Mouse (Mus musculus): Measurements from ENCODE around the gene Gm21983. TPM values are rescaled to one million over a fixed set of nuclear protein-coding genes. Genes with fewer than 3 reads are reported as not detected.

Gm21983 gene
- polyA plus RNA-seq, 1 experiment, result not detected

DNA sequence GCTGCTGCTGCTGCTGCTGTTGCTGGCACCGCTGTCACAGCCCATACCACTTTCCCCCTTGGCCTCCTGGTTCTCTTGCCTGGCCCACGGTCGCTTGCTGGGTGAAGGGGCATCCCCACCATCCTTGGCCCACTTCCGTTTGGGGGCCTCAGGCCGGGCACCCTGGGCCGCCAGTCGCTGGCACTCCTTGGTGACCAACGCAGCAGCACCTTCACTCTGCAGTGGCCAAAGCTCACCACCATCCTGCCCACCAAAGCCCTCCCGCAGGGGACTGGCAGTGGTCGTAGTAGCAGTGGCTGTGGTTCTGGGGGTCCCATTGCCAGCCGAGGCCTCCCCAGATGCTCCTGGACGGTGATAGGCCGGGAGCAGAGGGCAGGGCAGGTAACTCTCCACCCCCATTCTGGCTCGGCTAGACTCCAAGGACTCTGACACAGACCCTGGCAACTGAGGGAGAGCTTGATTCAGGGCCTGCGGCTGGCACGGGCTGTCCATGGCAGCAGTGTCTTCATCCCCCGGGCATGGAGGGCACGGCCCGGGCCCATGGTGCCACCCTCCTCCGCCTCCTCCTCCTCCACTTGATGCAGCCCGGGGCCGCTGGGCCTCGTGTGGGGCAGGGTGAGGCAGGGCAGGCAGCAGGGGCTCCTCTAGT lies 15.8 kb downstream of the Gm21983 start:
- H3K27me3 ChIP-seq (ENCODE audit: control insufficient read depth, insufficient read depth, low read length), result no peaks in the 10 kb centered on the region
- peak overlapping the region; percentile 87 for H3K4me3 ChIP-seq (ENCODE audit: control insufficient read depth, low read depth, low read length)
- peaks cover 26% of the 10 kb centered on the region for H3K4me1 ChIP-seq (ENCODE audit: control insufficient read depth, insufficient read depth, low read length)
- TF ChIP-seq CTCF (IDR thresholded peaks at IDR 0.05; ENCODE audit: control insufficient read depth, insufficient read depth, insufficient replicate concordance, low read depth, low read length), result no peak
- TF ChIP-seq POLR2A (IDR thresholded peaks at IDR 0.05; ENCODE audit: control insufficient read depth, low read depth, low read length), result peak; percentile 35
- H3K36me3 ChIP-seq (ENCODE audit: control insufficient read depth, insufficient read depth, low read length), result no peaks in the 10 kb centered on the region; the same call in none of the 2 replicates
- peak overlapping the region; percentile 99 for H3K27ac ChIP-seq (ENCODE audit: control insufficient read depth, insufficient read depth, low read depth, low read length)

DNA sequence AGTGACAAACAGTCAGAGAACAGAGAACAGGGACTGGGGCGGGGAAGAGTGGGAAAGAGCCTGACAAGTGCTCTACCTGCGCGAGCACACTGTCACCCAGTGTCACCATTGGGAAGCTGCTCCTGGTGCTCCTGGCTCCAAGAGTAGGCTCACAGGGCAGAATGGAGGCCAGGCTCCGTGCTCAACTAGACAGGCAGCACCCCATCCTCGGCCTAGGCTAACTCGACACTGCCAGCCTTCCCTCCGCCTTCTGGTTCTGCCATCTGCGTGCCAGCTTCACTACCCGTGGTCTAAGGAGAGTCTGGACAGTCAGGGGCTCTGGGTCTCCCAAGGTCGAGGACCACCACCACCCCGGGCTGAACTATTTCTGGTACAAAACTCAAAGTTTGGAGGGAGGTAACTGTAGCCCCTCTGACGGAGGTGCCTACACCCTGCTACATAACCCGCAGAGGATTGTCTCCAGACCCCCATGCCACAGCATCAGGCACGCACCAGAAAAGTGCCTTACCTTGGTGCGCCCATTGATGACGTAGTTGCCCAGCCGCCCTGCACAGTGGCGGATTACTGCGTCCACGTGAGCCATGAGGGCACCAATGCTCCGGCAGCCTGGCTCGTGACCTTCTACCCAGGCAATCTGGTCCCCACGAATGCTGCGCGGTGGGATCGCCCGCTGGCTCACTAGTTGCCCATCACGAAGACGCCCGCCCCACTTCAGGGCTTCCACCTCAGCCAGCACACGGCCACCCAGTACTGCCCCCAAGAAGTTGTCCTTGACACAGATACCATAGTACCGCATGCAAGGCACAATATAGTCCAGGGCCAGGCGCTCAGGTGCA lies 16.6 kb downstream of the Gm21983 start:
- no peak overlapping the region for H3K27ac ChIP-seq (ENCODE audit: control insufficient read depth, insufficient read depth, low read depth, low read length)
- TF ChIP-seq CTCF (IDR thresholded peaks at IDR 0.05; ENCODE audit: control insufficient read depth, insufficient read depth, insufficient replicate concordance, low read depth, low read length), result no peak
- TF ChIP-seq POLR2A (IDR thresholded peaks at IDR 0.05; ENCODE audit: control insufficient read depth, low read depth, low read length), result no peak
- H3K4me3 ChIP-seq (ENCODE audit: control insufficient read depth, low read depth, low read length), result peak overlapping the region; percentile 87
- H3K27me3 ChIP-seq (ENCODE audit: control insufficient read depth, insufficient read depth, low read length), result no peaks in the 10 kb centered on the region
- H3K36me3 ChIP-seq (ENCODE audit: control insufficient read depth, insufficient read depth, low read length), result peaks cover 2% of the 10 kb centered on the region
- peaks cover 27% of the 10 kb centered on the region for H3K4me1 ChIP-seq (ENCODE audit: control insufficient read depth, insufficient read depth, low read length)

GRCm38 (mm10) chr7:27163450-27163805 lies 17.5 kb downstream of the Gm21983 start:
- no peak for TF ChIP-seq CTCF (IDR thresholded peaks at IDR 0.05; ENCODE audit: control insufficient read depth, insufficient read depth, insufficient replicate concordance, low read depth, low read length)
- TF ChIP-seq POLR2A (IDR thresholded peaks at IDR 0.05; ENCODE audit: control insufficient read depth, low read depth, low read length), result no peak
- H3K4me3 ChIP-seq (ENCODE audit: control insufficient read depth, low read depth, low read length), result no peak overlapping the region; the same call in 1 of the 2 replicates
- no peak overlapping the region for H3K27ac ChIP-seq (ENCODE audit: control insufficient read depth, insufficient read depth, low read depth, low read length)
- H3K4me1 ChIP-seq (ENCODE audit: control insufficient read depth, insufficient read depth, low read length), result peaks cover 26% of the 10 kb centered on the region
- no peaks in the 10 kb centered on the region for H3K27me3 ChIP-seq (ENCODE audit: control insufficient read depth, insufficient read depth, low read length)
- H3K36me3 ChIP-seq (ENCODE audit: control insufficient read depth, insufficient read depth, low read length), result peaks cover 2% of the 10 kb centered on the region

DNA sequence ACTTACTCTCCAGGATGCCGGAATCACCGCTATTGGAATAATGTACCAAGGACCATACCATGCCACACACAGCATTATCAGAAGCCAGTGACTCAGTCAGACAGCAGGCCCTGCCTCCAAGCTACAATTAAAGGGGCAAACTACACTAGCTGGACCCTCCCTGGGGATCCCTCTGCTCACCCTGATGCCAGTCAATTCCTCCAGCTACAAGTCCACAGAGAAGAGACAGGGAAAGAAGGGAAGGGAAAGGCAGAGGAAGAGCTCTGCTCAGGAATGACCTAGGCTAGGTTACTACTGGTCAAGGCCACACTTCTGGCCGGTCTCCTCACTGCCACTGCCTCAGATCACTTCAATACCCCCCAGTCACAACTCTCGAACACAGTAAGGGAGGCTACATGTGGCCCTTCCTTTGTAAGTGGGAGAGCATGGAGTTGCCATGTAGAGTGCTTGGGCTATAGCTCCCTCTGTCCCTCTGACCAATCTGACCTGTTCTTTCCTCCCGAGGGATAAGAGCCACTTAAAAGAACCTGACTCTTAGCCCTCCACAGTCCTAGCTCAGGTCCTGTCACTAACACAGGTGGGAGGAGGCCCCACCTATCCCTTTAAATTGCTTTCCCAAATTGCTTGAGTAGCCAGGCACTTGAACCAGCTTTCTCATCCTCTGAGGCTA lies 18.0 kb downstream of the Gm21983 start:
- Histone ChIP-seq H3K4me1 (ENCODE audit: control insufficient read depth, insufficient read depth, low read length) (peaks cover 24% of the 10 kb centered on the region), H3K27ac (ENCODE audit: control insufficient read depth, insufficient read depth, low read depth, low read length) (no peak overlapping the region), H3K4me3 (ENCODE audit: control insufficient read depth, low read depth, low read length) (no peak overlapping the region), H3K36me3 (ENCODE audit: control insufficient read depth, insufficient read depth, low read length) (peaks cover 2% of the 10 kb centered on the region), H3K27me3 (ENCODE audit: control insufficient read depth, insufficient read depth, low read length) (no peaks in the 10 kb centered on the region)
- TF ChIP-seq CTCF (IDR thresholded peaks at IDR 0.05; ENCODE audit: control insufficient read depth, insufficient read depth, insufficient replicate concordance, low read depth, low read length) (no peak), POLR2A (IDR thresholded peaks at IDR 0.05; ENCODE audit: control insufficient read depth, low read depth, low read length) (no peak)

- TF ChIP-seq CTCF (IDR thresholded peaks at IDR 0.05; ENCODE audit: control insufficient read depth, insufficient read depth, insufficient replicate concordance, low read depth, low read length) (no peak), POLR2A (IDR thresholded peaks at IDR 0.05; ENCODE audit: control insufficient read depth, low read depth, low read length) (no peak)
- peaks cover 2% of the 10 kb centered on the region for H3K36me3 ChIP-seq (ENCODE audit: control insufficient read depth, insufficient read depth, low read length)
Measured at GRCm38 (mm10) chr7:27161744-27162143, 19.1 kb downstream of the Gm21983 start.

GRCm38 (mm10) chr7:27160921-27161320 lies 20.0 kb downstream of the Gm21983 start:
- Histone ChIP-seq H3K4me3 (ENCODE audit: control insufficient read depth, low read depth, low read length) (no peak overlapping the region), H3K27me3 (ENCODE audit: control insufficient read depth, insufficient read depth, low read length) (no peaks in the 10 kb centered on the region), H3K4me1 (ENCODE audit: control insufficient read depth, insufficient read depth, low read length) (peaks cover 15% of the 10 kb centered on the region), H3K36me3 (ENCODE audit: control insufficient read depth, insufficient read depth, low read length) (peaks cover 2% of the 10 kb centered on the region), H3K27ac (ENCODE audit: control insufficient read depth, insufficient read depth, low read depth, low read length) (no peak overlapping the region)
- no peak for TF ChIP-seq CTCF (IDR thresholded peaks at IDR 0.05; ENCODE audit: control insufficient read depth, insufficient read depth, insufficient replicate concordance, low read depth, low read length)
- no peak for TF ChIP-seq POLR2A (IDR thresholded peaks at IDR 0.05; ENCODE audit: control insufficient read depth, low read depth, low read length)

More at GRCm38 (mm10) chr7:27161744-27162143, 19.1 kb downstream of the Gm21983 start:
- Histone ChIP-seq H3K4me1 (ENCODE audit: control insufficient read depth, insufficient read depth, low read length) (peaks cover 15% of the 10 kb centered on the region), H3K27me3 (ENCODE audit: control insufficient read depth, insufficient read depth, low read length) (no peaks in the 10 kb centered on the region), H3K4me3 (ENCODE audit: control insufficient read depth, low read depth, low read length) (no peak overlapping the region), H3K27ac (ENCODE audit: control insufficient read depth, insufficient read depth, low read depth, low read length) (no peak overlapping the region)

DNA sequence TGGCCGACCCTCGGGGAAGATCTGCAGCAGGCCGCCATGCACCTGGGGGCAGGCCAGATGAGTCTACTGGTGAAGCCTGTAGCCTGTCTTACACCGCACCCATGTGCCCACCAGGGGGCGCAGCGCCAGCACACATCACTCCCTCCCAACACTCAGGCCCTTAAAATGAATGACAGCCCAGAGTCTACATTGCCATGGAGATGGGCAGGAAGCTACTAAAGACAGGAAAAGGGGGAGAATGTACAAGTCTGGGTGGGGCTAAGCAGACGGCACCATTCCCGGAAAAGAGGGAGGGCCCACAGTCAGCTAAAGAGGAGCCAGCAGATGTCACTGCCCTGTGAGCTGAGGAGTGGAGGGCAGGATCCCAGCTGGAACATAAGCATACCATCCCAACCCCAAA lies 21.0 kb downstream of the Gm21983 start:
- TF ChIP-seq POLR2A (IDR thresholded peaks at IDR 0.05; ENCODE audit: control insufficient read depth, low read depth, low read length) (no peak), CTCF (IDR thresholded peaks at IDR 0.05; ENCODE audit: control insufficient read depth, insufficient read depth, insufficient replicate concordance, low read depth, low read length) (peak; percentile 79; the same call in 1 of the 2 replicates)
- Histone ChIP-seq H3K27me3 (ENCODE audit: control insufficient read depth, insufficient read depth, low read length) (no peaks in the 10 kb centered on the region), H3K4me1 (ENCODE audit: control insufficient read depth, insufficient read depth, low read length) (peaks cover 14% of the 10 kb centered on the region), H3K27ac (ENCODE audit: control insufficient read depth, insufficient read depth, low read depth, low read length) (no peak overlapping the region), H3K36me3 (ENCODE audit: control insufficient read depth, insufficient read depth, low read length) (peaks cover 2% of the 10 kb centered on the region), H3K4me3 (ENCODE audit: control insufficient read depth, low read depth, low read length) (no peak overlapping the region)

Data from testis, adult 2 months (tissue).